Mouse (Mus musculus): ENCODE measurements around the gene Napa.
A peak's percentile ranks its signal among the peaks of the same experiment; 100 is the strongest.

Napa gene

DNA sequence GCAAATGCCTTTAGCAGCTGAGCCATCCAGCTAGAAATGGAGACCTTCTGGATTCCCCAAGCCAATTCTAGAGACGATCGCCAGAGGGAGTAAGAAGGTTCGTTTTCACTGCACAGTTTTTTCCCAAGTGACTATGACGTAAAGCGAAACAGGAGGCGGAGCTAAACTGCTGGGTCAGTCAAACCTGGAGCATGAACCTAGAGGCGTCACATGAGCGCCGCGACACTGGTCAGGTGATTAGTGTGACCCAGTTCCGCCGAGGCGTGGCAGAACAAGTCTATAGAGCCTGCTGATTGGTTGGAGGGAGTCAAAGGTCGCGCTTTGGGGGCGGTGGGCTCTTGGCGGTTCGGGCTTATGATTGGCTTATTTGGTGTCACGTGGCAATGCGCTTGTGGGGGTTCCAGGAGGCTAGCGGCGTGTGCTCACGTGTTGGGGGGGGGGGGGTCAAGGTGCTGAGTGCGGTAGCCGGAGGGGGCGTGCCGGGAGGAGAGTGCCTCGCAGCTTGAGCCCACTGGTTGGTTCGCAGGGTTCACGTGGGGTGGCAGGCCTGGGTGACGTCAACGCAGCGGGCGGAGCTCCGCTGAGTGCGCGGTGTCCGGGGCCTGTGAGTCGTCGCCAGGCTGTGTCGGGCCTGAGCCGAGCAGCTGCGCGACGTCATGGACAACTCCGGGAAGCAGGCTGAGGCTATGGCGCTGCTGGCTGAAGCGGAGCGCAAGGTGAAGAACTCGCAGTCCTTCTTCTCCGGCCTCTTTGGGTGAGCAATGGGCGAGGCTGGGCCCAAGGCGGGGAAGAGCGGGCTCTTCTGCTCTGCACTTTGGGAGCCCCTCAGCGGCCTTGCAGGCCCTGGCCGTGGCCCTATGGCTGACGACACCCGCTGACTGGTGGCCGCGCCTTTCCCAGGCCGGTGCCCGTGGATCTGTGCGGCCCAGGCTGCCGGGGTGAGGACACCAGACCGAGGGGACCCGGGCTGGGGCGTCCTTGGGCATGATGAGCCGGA is at the start of gene Napa:
Gene Napa (plus strand): TSS at position 438 of the 997 bp plus-strand sequence.
- peak; percentile 97 to 98 for DNase-seq (ENCODE audit: low read depth in 1 of 2, low spot score in 2 of 2)

DNA sequence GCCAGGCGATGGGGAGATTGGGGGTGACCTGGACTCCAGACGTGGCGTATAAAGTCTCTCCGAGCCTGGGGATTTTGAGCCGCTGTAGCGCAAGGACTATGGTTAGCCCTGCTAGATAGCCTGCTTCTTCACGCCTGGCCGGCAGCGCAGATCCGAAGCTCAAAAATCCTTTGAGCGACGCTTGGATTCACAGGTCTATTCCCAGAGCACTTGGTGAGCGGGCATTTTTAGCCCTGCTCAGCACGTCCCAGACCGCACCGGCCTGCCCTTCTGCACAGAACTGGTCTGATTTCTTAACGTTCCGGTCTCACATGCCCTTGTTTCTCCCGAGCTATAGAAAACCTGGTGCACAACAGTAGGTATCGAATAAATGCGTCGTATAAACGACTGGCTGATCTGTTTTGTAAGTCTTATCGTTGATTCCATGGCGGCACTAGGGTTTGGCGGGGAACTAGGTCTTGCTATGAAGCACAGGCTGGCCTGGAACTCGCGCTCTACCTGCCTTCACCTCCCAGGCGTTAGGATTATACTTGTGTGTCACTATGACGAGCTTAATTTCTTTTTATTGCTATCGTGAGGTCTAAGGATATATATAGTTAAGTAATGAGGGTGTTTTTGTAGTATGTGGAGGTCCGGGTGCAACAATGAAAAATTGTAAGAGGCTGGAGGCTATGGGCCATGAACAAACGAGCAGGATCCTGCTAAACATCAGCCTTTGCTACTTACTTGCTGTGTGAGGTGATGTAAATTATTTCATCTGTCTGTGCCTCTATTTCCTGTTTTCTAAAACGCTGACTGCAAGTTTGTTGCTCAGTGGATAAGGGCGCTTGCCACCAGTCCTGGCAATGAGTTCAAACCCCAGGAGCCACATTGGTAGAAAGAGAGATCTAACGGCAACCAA is 49.3 kb upstream of the Napa start:
- no peak for DNase-seq (ENCODE audit: low read depth in 1 of 2, low spot score in 2 of 2)

DNA sequence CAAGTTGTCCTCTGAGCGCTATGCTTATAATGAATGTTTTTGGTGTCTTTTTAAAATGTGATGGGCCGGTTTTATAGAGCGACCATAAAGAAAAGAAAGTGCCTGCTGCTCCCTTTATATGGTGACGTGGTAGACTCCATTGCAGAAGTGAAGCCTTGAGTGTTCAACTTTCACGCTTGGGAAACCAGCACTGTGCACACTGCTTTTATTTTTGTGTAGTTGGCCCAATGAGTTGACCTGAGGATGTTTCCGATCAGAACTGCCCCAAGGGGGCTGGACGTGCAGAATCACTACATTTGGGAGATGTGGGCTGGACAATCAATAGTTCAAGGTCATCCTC is 48.7 kb upstream of the Napa start:
- DNase-seq (ENCODE audit: low read depth in 1 of 2, low spot score in 2 of 2) = peak in 1 of 2 experiments; percentile 32

DNA sequence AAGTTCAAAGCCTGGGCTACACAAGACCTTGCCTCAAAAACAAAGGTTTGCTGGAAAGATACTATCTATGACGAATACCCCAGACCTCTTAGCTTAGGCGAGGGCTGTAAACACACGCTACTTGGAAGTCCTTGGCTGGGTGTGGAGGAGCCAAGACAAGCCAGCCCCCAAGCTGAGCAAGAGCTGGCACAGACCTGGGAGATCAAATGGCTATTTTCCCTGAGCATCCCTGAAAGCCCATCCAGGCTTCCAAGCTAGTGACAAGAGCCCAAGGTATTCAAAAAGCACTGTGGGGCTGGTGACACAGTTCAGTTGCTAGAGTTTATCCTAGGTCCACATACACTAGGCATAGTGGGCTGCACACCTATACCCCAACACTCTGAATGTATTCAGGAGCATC is 47.7 kb upstream of the Napa start:
- no peak for DNase-seq (ENCODE audit: low read depth in 1 of 2, low spot score in 2 of 2)

DNA sequence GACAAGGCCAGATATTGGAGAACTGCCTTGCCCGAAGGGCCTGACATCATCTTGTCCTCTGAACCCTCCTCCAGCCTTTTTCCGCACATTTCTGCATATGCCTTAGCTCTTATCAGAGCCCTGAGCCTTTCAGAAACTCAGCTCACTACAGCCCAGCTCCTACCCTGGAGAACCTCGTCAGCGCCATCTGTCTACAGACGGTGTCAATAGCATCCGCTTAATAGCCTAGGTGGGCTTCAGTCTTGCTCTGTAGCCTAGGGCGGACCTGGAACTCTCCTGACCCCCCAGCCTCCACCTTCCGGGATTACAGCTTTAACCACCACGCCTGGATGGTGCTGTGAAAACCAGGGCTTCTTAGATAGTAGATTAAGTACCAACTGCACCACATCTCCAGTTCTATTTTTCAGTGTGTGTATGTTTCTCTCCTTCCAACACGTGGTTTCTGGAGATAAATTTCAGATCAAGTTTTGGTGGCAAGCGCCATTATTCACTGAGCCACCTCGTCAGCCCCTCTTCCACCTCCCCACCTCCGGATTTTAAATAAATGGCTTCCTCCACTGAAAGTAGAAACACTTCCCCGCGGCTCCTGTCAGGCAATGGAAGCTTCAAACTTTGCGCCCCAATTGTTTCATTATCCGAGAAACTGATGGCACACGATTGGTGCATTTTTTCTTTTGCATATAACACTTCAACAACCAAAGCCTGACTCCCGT is 46.2 kb upstream of the Napa start:
- peak in 1 of 2 experiments; percentile 63 for DNase-seq (ENCODE audit: low read depth in 1 of 2, low spot score in 2 of 2)

DNA sequence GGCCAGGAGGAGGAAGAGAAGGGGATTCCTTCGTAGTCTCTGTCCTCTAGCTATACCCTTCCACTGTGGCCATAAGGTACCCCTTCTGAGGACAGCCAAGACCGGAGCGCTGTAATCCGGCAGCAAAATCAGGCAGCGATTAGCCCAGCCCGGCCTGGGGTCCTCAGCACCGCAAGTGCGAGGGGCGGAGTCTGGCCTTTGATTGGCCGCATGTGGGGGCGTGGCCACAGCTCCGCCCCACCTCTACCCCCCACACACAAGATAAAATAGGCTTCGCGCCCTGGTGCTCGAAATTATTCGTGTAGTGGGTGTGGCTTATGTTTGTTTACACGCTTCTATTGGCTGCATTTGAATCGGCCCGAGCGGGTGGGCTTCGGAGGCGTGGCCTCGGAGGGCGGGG is 45.6 kb upstream of the Napa start:
- peak; percentile 85 to 89 for DNase-seq (ENCODE audit: low read depth in 1 of 2, low spot score in 2 of 2)

DNA sequence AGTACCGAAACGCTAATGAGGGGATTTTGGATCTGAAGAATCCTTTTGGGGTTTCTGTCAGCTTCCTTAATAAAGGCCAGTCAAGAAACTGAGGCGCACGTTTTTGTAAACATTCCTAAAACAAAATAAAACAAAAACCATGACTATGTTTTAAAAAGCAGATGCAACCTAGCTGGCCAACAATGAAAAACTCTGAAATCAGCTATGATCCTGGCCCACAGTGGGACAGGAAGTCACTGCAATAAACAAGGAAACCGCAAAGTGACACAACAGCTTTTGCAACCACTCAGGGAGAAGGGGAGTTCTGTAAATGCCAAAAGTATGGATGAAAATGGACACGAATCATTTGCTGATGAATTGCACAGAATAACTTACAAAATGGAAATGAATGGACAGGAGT is 45.2 kb upstream of the Napa start:
- DNase-seq (ENCODE audit: low read depth in 1 of 2, low spot score in 2 of 2) = no peak

DNA sequence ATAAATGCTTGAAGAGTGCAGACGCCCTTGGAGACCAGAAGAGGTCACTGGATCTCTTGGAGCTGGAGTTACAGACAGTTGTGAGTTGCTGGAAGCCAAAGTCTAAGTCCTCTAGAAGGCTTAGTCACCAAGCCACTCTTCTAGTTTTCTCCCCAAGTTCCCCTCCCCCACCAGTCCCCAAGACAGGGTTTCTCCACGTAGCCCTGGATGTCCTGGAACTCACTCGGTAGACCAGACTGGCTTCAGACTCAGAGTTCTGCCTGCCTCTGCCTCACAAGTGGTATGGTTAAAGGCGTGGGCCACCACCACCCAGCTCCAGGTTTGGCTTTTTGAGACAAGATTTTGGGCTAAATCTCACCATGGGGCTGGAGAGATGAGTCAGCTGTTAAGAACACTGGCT is 43.3 kb upstream of the Napa start:
- DNase-seq (ENCODE audit: low read depth in 1 of 2, low spot score in 2 of 2) = no peak

DNA sequence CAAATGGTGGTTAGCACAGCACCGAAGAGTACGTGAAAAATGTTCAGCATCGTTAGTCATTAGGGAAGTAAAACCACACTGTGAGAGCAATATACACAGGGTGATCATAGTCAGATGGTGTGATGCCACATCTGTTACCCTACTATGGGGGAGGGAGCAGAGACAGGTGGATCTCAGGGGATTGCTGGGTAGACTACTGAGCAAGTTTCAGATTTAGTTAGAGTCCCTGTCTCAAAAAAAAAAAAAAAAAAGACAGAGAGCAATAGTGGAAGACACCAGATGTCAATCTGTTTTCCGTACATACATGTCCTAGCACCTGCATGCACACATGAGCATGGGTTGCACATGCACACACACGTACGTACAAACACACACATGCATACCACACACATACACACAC is 42.6 kb upstream of the Napa start:
- DNase-seq (ENCODE audit: low read depth in 1 of 2, low spot score in 2 of 2) = no peak

DNA sequence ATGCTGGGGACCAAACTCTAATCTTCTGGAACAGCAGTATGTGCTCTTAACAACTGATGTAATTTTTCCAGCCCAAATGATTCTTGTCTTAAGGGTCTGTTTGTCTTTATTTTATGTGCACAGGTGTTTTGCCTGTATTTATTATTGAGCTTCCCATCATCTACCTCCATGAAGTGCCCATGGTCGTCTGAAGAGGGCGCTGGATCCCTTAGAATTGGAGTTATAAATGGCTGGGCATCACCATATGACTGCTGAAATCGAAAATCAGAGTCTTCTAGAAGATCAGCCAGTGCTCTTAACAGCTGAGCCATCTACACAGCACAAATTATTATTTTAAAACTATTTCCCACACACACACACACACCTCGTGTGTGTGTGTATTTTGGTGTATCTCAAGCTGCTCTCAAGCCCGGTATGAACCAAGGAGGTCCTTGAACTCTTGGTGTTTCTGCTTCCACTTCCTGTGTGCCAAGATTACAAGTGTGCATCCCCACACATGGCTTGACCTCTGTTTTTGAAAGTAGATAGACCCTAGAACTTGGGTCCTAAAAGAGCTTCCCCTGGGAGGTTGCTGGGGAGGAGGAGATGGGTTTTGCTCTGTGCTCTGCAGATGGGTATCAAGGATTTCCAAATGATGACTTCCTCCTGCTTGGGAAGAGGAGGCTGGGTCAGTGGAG is 41.7 kb upstream of the Napa start:
- no peak for DNase-seq (ENCODE audit: low read depth in 1 of 2, low spot score in 2 of 2)

DNA sequence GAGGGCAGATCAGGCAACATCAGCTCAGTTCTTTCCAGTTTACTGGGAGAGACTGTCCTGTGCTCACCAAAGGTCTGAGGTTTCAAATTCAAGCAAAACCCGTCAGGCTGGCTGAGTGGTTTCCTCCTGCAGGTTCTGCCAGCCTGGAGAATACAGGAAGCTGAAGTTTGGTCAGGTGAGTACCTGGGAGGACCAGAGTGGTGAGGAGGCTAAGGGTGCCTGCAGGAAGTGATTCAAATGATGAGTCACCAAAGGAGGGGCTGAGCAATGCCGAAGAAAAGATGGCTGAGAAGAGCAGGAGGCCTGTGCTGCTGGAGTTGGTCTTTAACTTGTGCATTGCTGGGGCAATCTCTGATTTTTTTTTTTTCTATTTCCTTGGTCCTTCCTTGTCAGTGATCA is 41.1 kb upstream of the Napa start:
- no peak for DNase-seq (ENCODE audit: low read depth in 1 of 2, low spot score in 2 of 2)

DNA sequence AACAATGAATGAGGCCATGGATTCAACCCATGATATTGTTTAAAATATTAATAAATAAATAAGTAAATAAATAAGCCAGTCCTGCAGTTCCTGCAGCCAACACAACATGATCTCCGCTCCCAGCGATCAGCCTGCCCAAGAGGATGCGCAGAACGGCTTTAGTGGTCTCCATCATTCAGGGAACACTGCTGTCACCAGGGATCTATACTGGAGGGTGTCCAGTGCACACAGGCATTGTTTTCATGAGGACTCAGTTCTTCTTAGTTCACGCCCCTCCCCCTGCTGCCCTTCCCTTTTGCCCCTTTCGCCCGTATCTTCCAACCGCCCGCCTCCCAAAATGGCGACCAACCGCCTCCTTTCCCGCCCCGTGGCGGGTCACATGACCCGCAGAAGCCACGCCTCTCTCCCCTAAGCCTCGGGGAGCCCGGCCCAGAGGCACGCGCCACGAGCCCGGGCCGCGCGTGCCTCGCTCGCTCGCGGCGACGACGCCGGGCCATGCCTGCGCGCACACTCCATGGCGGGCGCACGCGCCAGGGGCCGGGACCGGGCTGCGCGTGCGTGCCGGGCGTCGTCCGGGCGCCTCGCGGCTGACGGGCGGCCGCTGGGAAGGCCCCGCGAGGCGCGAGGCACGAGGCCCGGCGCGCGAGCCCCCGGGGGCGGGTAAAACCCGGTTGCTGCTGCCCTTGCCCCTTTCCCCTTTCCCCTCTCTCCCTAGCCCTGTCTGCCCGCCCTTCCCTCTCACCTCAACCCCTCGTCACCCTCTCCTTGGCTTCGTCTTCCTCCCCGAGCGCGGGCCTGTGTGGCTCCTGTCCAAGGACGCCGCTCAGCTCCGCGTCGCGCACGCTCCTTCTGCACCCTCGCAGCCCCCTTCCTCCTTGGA is 36.8 kb upstream of the Napa start, which contains the start of gene Zfp541:
Gene Zfp541 (plus strand): TSS at position 596 of the 880 bp plus-strand sequence.
- no peak for DNase-seq (ENCODE audit: low read depth in 1 of 2, low spot score in 2 of 2)

DNA sequence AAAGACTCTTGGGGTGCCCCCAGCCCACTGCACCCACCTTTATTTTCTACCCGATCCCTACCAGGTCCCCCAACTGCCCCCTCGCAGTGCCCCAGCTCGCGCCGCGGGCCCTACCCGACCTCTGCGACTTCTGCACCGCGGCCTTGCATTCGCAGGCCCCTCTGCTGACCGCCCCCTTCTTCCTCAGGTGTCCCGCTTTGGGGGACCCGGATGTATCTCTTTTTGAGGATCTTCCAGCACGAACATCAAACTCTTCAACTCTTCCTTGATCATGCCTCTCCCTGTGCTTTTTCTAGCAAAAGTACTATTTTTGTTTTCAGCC is 36.2 kb upstream of the Napa start:
- DNase-seq (ENCODE audit: low read depth in 1 of 2, low spot score in 2 of 2) = no peak

DNA sequence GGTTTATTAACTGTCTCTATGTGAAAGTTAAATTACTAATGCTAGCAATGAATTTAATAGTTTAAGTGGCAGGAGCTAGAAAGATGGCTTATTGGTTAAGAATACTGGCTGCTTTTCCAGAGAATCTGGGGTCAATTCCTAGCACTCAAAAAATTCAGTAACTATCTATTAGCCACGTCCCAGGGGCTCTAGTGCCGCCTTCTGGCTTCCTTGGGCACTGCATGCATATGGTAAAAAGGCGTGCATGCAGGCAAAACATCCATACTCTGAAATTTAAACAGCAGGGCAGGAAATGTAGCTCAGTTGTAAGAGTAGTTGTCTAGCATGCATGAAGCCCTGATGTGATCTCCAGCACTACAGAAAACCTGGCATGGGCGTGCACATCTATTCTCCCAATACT is 34.8 kb upstream of the Napa start:
- no peak for DNase-seq (ENCODE audit: low read depth in 1 of 2, low spot score in 2 of 2)

DNA sequence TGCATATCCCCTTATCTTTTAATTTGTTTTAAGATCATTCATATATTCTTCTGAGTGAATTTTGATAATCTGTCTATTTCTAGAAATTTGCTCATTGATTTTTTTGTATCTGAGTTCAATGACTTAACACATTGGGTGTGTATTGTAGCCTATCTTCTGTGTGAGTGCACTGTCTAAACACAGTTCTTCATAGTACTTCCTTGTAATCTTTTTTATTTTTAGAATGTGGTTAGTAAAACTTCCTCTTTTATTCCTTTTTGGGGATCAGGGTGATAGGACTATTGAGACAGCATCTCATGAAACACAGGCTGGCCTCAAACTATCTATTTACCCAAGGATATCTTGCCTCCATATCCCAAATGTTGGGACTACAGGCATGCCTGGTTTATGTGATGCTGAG is 27.4 kb upstream of the Napa start:
- DNase-seq (ENCODE audit: low read depth in 1 of 2, low spot score in 2 of 2) = no peak

DNA sequence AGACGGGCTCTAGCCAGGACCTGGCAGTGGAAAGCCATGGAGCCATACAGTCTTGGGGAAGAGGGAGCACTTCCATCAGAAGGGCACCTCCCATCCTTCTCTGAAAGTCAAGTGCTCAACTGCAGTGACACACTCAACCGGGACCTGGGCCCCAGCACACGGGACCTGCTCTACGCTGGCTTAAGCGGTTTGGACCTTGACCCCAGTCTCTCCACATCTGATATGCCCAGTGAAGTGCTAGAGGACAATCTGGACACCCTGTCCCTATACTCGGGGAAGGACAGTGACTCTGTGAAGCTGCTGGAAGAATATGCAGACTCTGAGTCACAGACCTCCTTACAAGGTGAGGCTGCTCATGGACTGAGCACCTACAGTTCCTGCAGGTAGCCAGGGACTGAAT is 26.4 kb upstream of the Napa start:
- DNase-seq (ENCODE audit: low read depth in 1 of 2, low spot score in 2 of 2) = no peak

DNA sequence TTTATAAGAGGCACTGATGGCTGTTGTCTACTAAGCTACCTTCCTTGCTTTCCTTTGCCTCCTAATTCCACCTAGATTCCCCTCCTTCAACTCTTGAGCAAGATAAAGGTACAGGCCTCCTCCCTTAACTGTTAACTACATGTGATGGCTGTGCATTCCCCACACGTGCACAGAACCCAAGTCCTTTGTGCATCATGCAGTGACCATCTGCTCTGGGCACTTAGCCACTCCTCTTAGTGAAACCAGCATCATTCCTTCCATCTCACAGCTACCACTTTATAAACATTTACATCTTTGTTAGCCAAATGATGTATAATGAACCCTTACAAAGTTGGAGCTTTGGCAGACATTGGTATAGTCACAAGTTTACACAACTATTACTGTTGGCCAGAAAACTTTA is 18.3 kb upstream of the Napa start:
- DNase-seq (ENCODE audit: low read depth in 1 of 2, low spot score in 2 of 2) = no peak

DNA sequence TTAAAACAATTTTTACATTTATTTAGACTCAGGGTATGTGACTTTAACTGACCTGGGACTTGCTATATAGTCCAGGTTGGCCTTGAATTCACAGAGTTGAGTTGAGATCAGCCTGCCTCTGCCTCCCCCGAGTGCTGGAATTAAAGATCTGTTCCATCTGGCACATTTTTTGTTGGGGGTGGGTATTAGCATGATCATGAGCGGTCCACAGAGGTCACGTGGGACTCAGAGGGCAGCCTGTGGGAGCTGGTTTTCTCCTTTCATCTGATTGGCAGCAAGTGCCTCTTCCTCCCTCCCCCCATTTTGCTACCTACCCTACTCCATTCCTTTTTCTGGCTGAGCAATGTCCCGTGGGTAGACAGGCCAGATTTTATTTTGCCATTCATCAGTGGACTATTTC is 17.7 kb upstream of the Napa start:
- no peak for DNase-seq (ENCODE audit: low read depth in 1 of 2, low spot score in 2 of 2)

DNA sequence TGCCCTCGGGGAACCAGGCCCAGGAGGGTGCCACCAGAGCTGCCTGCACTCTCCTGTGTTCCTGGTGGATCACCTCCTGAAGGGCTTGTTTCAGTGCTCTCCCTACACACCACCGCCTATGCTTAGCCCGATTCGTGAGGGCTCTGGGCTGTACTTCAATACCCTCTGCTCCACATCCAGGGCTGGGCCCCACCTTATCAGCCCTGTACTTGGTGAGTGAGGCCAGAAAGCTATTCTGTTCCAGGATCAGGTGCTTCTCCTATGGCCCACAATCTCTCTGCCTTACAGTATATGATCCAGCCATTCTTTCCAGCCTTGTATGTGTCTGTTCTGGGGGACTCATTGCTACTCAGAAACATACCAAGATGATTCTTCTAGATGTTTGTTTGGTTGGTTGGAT is 14.9 kb upstream of the Napa start:
- DNase-seq (ENCODE audit: low read depth in 1 of 2, low spot score in 2 of 2) = no peak

DNA sequence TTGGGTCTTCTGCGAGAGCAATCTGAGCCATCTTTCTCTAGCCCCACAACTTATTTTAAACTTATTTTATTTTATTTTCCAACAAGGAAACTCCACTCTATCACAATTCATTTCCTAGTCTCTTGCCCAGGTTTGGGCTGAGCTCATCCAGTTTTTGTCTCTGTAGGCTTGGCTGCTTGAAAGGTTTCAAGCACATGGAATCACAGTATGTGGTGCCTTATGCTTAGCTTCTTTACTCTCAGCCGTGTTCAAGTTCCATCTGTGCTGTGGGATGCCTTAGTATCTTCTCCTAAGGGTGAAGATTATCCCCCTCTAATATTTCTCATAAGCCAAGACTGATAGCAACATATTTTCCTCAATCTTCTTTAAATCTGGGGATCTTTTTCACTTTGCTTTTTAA is 10.7 kb upstream of the Napa start:
- DNase-seq (ENCODE audit: low read depth in 1 of 2, low spot score in 2 of 2) = no peak

Data from monocyte, adult 2 months (primary cell).